Mouse (Mus musculus) C2C12 (cell line): Measurements from ENCODE around the gene Lmf1. TPM values are rescaled to one million over a fixed set of nuclear protein-coding genes. Genes with fewer than 3 reads are reported as not detected.
A peak's percentile ranks its signal among the peaks of the same experiment; 100 is the strongest.

Source experiments
- H3K27me3 ChIP-seq: one replicate; pipeline ENCODE4 v1.6.1; 2011; ENCODE audit not compliant: control insufficient read depth, insufficient read depth, insufficient read length
- H3K36me3 ChIP-seq: one replicate; pipeline ENCODE4 v1.6.1; 2011; ENCODE audit not compliant: control insufficient read depth, insufficient read depth
- H3K4me3 ChIP-seq: one replicate; pipeline ENCODE4 v1.5.1; 2011; ENCODE audit warnings: mild to moderate bottlenecking, control low read depth; ENCODE audit not compliant: poor library complexity, insufficient read depth, severe bottlenecking
- H3K79me2 ChIP-seq: one replicate; pipeline ENCODE4 v1.6.1; 2011; ENCODE audit not compliant: control insufficient read depth, insufficient read depth
- H3K79me3 ChIP-seq: one replicate; pipeline ENCODE4 v1.6.1; 2011; ENCODE audit warnings: low read depth, control low read depth
- H3ac ChIP-seq: one replicate; pipeline ENCODE3; 2011; ENCODE audit warnings: low read depth; ENCODE audit not compliant: control insufficient read depth, insufficient read length
- CEBPB ChIP-seq: IDR thresholded peaks from one replicate; pipeline ENCODE4 v1.6.1; 2011; ENCODE audit warnings: low read depth, mild to moderate bottlenecking, control low read depth, moderate library complexity
- CTCF ChIP-seq: IDR thresholded peaks from one replicate; pipeline ENCODE4 v1.5.1; 2011; ENCODE audit not compliant: control insufficient read depth, insufficient read depth, insufficient read length
- FOSL1 ChIP-seq: IDR thresholded peaks from one replicate; pipeline ENCODE4 v1.8.0; 2011; ENCODE audit warnings: mild to moderate bottlenecking, low read length; ENCODE audit not compliant: poor library complexity, insufficient read depth, severe bottlenecking
- MAX ChIP-seq: IDR thresholded peaks from one replicate; pipeline ENCODE4 v1.6.1; 2011; ENCODE audit warnings: mild to moderate bottlenecking, control low read depth
- MYOD1 ChIP-seq: IDR thresholded peaks from one replicate; pipeline ENCODE4 v1.6.1; 2011; ENCODE audit warnings: low read depth; ENCODE audit not compliant: control insufficient read depth, insufficient read length
- MYOG ChIP-seq: IDR thresholded peaks from one replicate; pipeline ENCODE4 v1.6.1; 2011; ENCODE audit not compliant: control insufficient read depth, insufficient read length; ENCODE audit errors: extremely low read depth
- USF1 ChIP-seq: IDR thresholded peaks from one replicate; pipeline ENCODE4 v1.6.1; 2011; ENCODE audit warnings: low read depth, mild to moderate bottlenecking, control low read depth, moderate library complexity
- polyA plus RNA-seq: library from polyadenylated mRNA; unstranded; fragments of >200 nt; fragmentation: generic; extraction: Trizol; gene quantifications from one replicate; pipeline ENCODE4 v1.2.1, GENCODE M21; 2012; ENCODE audit warnings: missing spikeins

The Lmf1 gene
- polyA plus RNA-seq, 1 experiment = 14.0 TPM

- no peaks in the 10 kb centered on the region for H3K79me2 ChIP-seq
- TF ChIP-seq CTCF (peak; percentile 37), MYOD1 (no peak)
- H3K36me3 ChIP-seq = no peaks in the 10 kb centered on the region
- no peaks in the 10 kb centered on the region for H3K79me3 ChIP-seq
- no peak overlapping the region for H3K4me3 ChIP-seq
- H3K27me3 ChIP-seq = peaks cover 15% of the 10 kb centered on the region
- no peak overlapping the region for H3ac ChIP-seq
Measured at GRCm38 (mm10) chr17:25698446-25698845, 119.6 kb downstream of the Lmf1 start.

DNA sequence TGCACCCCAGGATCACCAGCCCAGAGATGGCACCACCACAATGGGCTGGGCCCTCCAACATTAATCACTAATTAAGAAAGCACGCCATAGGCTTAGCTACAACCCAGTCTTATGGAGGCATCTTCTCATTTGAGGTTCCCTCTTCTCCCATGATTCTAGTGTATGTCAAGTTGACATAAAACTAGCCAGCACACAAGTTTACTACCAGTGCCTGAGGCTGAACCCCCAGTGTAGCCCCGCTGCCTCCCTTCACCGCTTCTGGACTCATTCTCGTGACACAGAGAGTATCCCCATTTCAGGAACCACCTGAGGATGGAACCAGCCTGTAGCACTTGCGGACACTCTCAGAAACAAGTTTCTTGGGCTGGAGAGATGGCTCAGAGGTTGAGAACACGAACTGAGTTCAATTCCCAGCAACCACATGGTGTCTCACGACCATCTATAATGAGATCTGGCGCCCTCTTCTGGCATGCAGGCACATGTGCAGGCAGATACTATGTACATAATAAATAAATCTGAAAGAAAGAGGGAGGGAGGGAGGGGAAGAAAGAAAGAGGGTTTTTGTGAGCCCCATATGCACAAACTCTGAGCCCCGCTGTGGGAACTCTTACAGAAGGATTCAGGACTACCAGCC is 122.1 kb downstream of the Lmf1 start:
- Histone ChIP-seq H3K79me3 (no peaks in the 10 kb centered on the region), H3K4me3 (no peak overlapping the region), H3K27me3 (peaks cover 15% of the 10 kb centered on the region), H3K36me3 (no peaks in the 10 kb centered on the region), H3ac (no peak overlapping the region), H3K79me2 (no peaks in the 10 kb centered on the region)
- TF ChIP-seq CEBPB = no peak
- no peak for TF ChIP-seq MYOD1
- no peak for TF ChIP-seq USF1
- TF ChIP-seq MAX = no peak
- TF ChIP-seq FOSL1 = no peak
- TF ChIP-seq CTCF = no peak
- TF ChIP-seq MYOG = no peak

DNA sequence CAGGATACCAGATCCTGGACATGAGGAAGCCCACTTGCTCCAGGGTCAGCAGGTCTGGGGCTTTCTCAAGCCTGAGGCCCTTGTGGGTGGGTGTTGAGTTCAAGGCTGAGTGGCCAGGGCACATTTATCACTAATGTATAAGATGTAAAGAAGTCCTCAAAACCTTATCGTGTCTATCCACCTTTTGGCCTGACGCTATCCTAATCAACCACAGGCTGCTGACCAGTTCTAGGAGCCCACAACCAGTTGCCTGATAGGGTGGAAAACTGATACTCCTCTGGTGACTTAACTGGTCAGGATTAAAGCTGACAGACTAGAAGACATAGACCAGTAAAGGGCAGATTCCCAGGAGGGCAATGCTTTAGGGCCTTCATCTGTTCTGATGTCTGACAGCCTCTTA is 131.1 kb downstream of the Lmf1 start:
- no peaks in the 10 kb centered on the region for H3K79me3 ChIP-seq
- no peak for TF ChIP-seq CEBPB

DNA sequence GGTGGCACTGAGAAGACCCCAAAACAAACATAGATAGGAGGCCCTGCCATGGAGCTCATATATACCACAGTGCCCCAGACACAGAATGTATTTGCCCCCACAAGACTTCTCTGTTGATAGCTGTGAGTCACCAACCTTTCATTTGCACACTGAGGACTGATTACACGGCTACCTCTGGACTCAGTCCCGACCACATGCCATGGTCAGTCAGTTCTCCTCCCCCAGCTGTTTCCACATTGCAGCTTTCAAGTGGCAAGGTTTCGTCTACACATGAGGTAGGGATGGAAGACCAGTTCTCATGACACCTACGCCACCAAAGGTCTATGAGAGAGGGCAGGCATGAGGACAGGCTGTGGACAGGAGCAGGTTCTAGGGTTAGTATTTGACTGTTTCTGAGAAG is 132.3 kb downstream of the Lmf1 start:
- Histone ChIP-seq H3K27me3 (peaks cover 4% of the 10 kb centered on the region), H3K36me3 (no peaks in the 10 kb centered on the region), H3K4me3 (no peak overlapping the region), H3K79me3 (no peaks in the 10 kb centered on the region), H3ac (no peak overlapping the region), H3K79me2 (no peaks in the 10 kb centered on the region)
- TF ChIP-seq MYOD1 (peak; percentile 88), CEBPB (no peak)

More for the DNA sequence above, 131.1 kb downstream of the Lmf1 start:
- no peak overlapping the region for H3ac ChIP-seq
- no peak overlapping the region for H3K4me3 ChIP-seq
- no peaks in the 10 kb centered on the region for H3K79me2 ChIP-seq
- no peaks in the 10 kb centered on the region for H3K36me3 ChIP-seq
- no peaks in the 10 kb centered on the region for H3K27me3 ChIP-seq

Other genes with a start within 250 kb of the Lmf1 start
- 2.5 TPM for gene Tpsab1, start 233.5 kb upstream of the Lmf1 start, polyA plus RNA-seq
- gene Tpsb2, start 212.8 kb upstream of the Lmf1 start, polyA plus RNA-seq = not detected
- gene Tpsg1, start 209.8 kb upstream of the Lmf1 start, polyA plus RNA-seq = not detected
- gene Cacna1h, start 145.3 kb upstream of the Lmf1 start, polyA plus RNA-seq = not detected
- not detected for gene Tekt4, start 124.5 kb upstream of the Lmf1 start, polyA plus RNA-seq
- not detected for gene Sstr5, start 81.8 kb upstream of the Lmf1 start, polyA plus RNA-seq
- gene Sox8, start 8.4 kb upstream of the Lmf1 start, polyA plus RNA-seq = 0.99 TPM
- gene Gng13, start 138.1 kb downstream of the Lmf1 start, polyA plus RNA-seq = not detected
- gene Chtf18, start 148.3 kb downstream of the Lmf1 start, polyA plus RNA-seq = 22.8 TPM
- gene Rpusd1, start 148.6 kb downstream of the Lmf1 start, polyA plus RNA-seq = 20.7 TPM
- not detected for gene Mslnl, start 157.0 kb downstream of the Lmf1 start, polyA plus RNA-seq
- gene Msln, start 175.3 kb downstream of the Lmf1 start, polyA plus RNA-seq = 6.1 TPM
- gene Narfl, start 194.7 kb downstream of the Lmf1 start, polyA plus RNA-seq = 19.3 TPM
- gene Haghl, start 206.6 kb downstream of the Lmf1 start, polyA plus RNA-seq = 14.4 TPM
- 0.12 TPM for gene Ccdc78, start 207.5 kb downstream of the Lmf1 start, polyA plus RNA-seq
- gene Fam173a, start 213.8 kb downstream of the Lmf1 start, polyA plus RNA-seq = 46.0 TPM
- not detected for gene AC134908.4, start 216.6 kb downstream of the Lmf1 start, polyA plus RNA-seq
- gene Metrn, start 218.1 kb downstream of the Lmf1 start, polyA plus RNA-seq = 64.0 TPM
- gene Fbxl16, start 230.0 kb downstream of the Lmf1 start, polyA plus RNA-seq = 5.7 TPM
- gene Wdr24, start 244.5 kb downstream of the Lmf1 start, polyA plus RNA-seq = 14.3 TPM
- 10.8 TPM for gene Jmjd8, start 249.8 kb downstream of the Lmf1 start, polyA plus RNA-seq